Mouse (Mus musculus) heart, embryonic 12.5 days (tissue): ENCODE results near the gene Dip2c. TPM values are rescaled to one million over a fixed set of nuclear protein-coding genes. Genes with fewer than 3 reads are reported as not detected.
A peak's percentile ranks its signal among the peaks of the same experiment; 100 is the strongest.

Experiments
- ATAC-seq: fragments of 200-750 bp; cut with Nextera tagmentation; 2 replicates; pipeline ENCODE4 v1.8.0; 2017; ENCODE audit warnings: moderate TSS enrichment, moderate library complexity; ENCODE audit not compliant: insufficient number of reproducible peaks, low FRiP score
- H3K27ac ChIP-seq: fragments of 300-500 bp; sonication (generic); 2 replicates; pipeline ENCODE4 v1.5.1; 2016; ENCODE audit warnings: mild to moderate bottlenecking, moderate library complexity; ENCODE audit not compliant: poor library complexity, severe bottlenecking
- H3K27me3 ChIP-seq: fragments of 300-500 bp; sonication (generic); replicated peaks from 2 replicates; pipeline ENCODE4 v1.6.1; 2016; ENCODE audit warnings: mild to moderate bottlenecking, moderate library complexity
- H3K36me3 ChIP-seq: fragments of 300-500 bp; sonication (generic); 2 replicates; pipeline ENCODE4 v1.6.1; 2016; ENCODE audit warnings: mild to moderate bottlenecking, moderate library complexity
- H3K4me1 ChIP-seq: fragments of 300-500 bp; sonication (generic); replicated peaks from 2 replicates; pipeline ENCODE4 v1.6.1; 2016; ENCODE audit warnings: mild to moderate bottlenecking
- H3K4me2 ChIP-seq: fragments of 300-500 bp; sonication (generic); 2 replicates; pipeline ENCODE4 v1.6.1; 2016; ENCODE audit warnings: mild to moderate bottlenecking, moderate library complexity
- H3K4me3 ChIP-seq: fragments of 300-500 bp; sonication (generic); 2 replicates; pipeline ENCODE4 v1.5.1; 2016; ENCODE audit warnings: mild to moderate bottlenecking
- H3K9ac ChIP-seq: fragments of 300-500 bp; sonication (generic); 2 replicates; pipeline ENCODE4 v1.6.1; 2016; ENCODE audit warnings: mild to moderate bottlenecking, moderate library complexity
- H3K9me3 ChIP-seq: fragments of 300-500 bp; sonication (generic); replicated peaks from 2 replicates; pipeline ENCODE4 v1.6.1; 2016; ENCODE audit warnings: mild to moderate bottlenecking, moderate library complexity
- WGBS: fragments of 180-500 bp; shearing (Covaris S2); methylation state at CpG from one replicate; pipeline ENCODE4 v1.1.7; 2016; 5-methylcytosine and 5-hydroxymethylcytosine counted together
- polyA plus RNA-seq: library from polyadenylated mRNA; unstranded; fragments of >200 nt; fragmentation: Nextera tagmentation; extraction: Ambion mirVana; gene quantifications from 2 replicates; pipeline ENCODE4 v1.2.1, GENCODE M21; 2016

Dip2c gene
- polyA plus RNA-seq, 1 experiment from 2014 or later, result 8.4 TPM

- ATAC-seq, result no peak
- WGBS, result 47% methylated on average over 1 of the region's 1 CpGs
- Histone ChIP-seq H3K4me3 (no peak overlapping the region), H3K4me2 (no peak overlapping the region), H3K9me3 (no peaks in the 10 kb centered on the region), H3K27me3 (no peaks in the 10 kb centered on the region), H3K9ac (no peak overlapping the region), H3K27ac (peak overlapping the region; percentile 13; the same call in 1 of the 2 replicates), H3K4me1 (peaks cover 32% of the 10 kb centered on the region), H3K36me3 (no peaks in the 10 kb centered on the region)
Observed at GRCm38 (mm10) chr13:9329307-9329915, 53.1 kb downstream of the Dip2c start.

- Histone ChIP-seq H3K9me3 (no peaks in the 10 kb centered on the region), H3K27me3 (no peaks in the 10 kb centered on the region), H3K4me2 (no peak overlapping the region), H3K36me3 (no peaks in the 10 kb centered on the region), H3K4me1 (peaks cover 27% of the 10 kb centered on the region), H3K9ac (no peak overlapping the region), H3K27ac (no peak overlapping the region), H3K4me3 (no peak overlapping the region)
- ATAC-seq, result no peak
Observed at GRCm38 (mm10) chr13:9333187-9333586, 56.9 kb downstream of the Dip2c start.

- Histone ChIP-seq H3K9ac (no peak overlapping the region), H3K27ac (no peak overlapping the region), H3K4me2 (no peak overlapping the region), H3K27me3 (no peaks in the 10 kb centered on the region), H3K4me1 (no peaks in the 10 kb centered on the region), H3K4me3 (no peak overlapping the region), H3K36me3 (no peaks in the 10 kb centered on the region), H3K9me3 (no peaks in the 10 kb centered on the region)
- no peak for ATAC-seq
- 84% methylated on average over 4 of the region's 4 CpGs for WGBS
Observed at GRCm38 (mm10) chr13:9340293-9340692, 64.0 kb downstream of the Dip2c start.

GRCm38 (mm10) chr13:9342696-9343095 is 66.4 kb downstream of the Dip2c start:
- Histone ChIP-seq H3K27ac (no peak overlapping the region), H3K4me1 (no peaks in the 10 kb centered on the region), H3K9ac (no peak overlapping the region), H3K27me3 (no peaks in the 10 kb centered on the region), H3K4me3 (no peak overlapping the region), H3K4me2 (no peak overlapping the region), H3K36me3 (no peaks in the 10 kb centered on the region), H3K9me3 (no peaks in the 10 kb centered on the region)
- ATAC-seq, result no peak
- WGBS, result 87% methylated on average over 1 of the region's 1 CpGs

- no peaks in the 10 kb centered on the region for H3K27me3 ChIP-seq
- ATAC-seq, result no peak
- H3K9me3 ChIP-seq, result no peaks in the 10 kb centered on the region
- H3K27ac ChIP-seq, result no peak overlapping the region
- H3K9ac ChIP-seq, result no peak overlapping the region
- H3K4me3 ChIP-seq, result no peak overlapping the region
- no peak overlapping the region for H3K4me2 ChIP-seq
- 91% methylated on average over 3 of the region's 3 CpGs for WGBS
- no peaks in the 10 kb centered on the region for H3K36me3 ChIP-seq
- peaks cover 23% of the 10 kb centered on the region for H3K4me1 ChIP-seq
Observed at GRCm38 (mm10) chr13:9347448-9347847, 71.1 kb downstream of the Dip2c start.

GRCm38 (mm10) chr13:9350670-9351069 is 74.3 kb downstream of the Dip2c start:
- no peaks in the 10 kb centered on the region for H3K36me3 ChIP-seq
- H3K27me3 ChIP-seq, result no peaks in the 10 kb centered on the region
- peaks cover 26% of the 10 kb centered on the region for H3K4me1 ChIP-seq
- no peaks in the 10 kb centered on the region for H3K9me3 ChIP-seq
- no peak for ATAC-seq
- 0 out of 2 replicates have a peak overlapping the region, but pooled peaks have one; percentile 21 for H3K27ac ChIP-seq
- H3K9ac ChIP-seq, result no peak overlapping the region
- no peak overlapping the region for H3K4me3 ChIP-seq
- no peak overlapping the region for H3K4me2 ChIP-seq
- WGBS, result 60% methylated on average over 2 of the region's 2 CpGs

GRCm38 (mm10) chr13:9353890-9354289 is 77.6 kb downstream of the Dip2c start:
- no peaks in the 10 kb centered on the region for H3K9me3 ChIP-seq
- no peaks in the 10 kb centered on the region for H3K36me3 ChIP-seq
- H3K4me3 ChIP-seq, result no peak overlapping the region
- WGBS, result 89% methylated on average over 1 of the region's 1 CpGs
- H3K9ac ChIP-seq, result no peak overlapping the region
- no peaks in the 10 kb centered on the region for H3K27me3 ChIP-seq
- peaks cover 25% of the 10 kb centered on the region for H3K4me1 ChIP-seq
- no peak for ATAC-seq
- no peak overlapping the region for H3K4me2 ChIP-seq
- no peak overlapping the region for H3K27ac ChIP-seq

GRCm38 (mm10) chr13:9355331-9355730 is 79.0 kb downstream of the Dip2c start:
- Histone ChIP-seq H3K9ac (no peak overlapping the region), H3K4me1 (peaks cover 14% of the 10 kb centered on the region), H3K36me3 (no peaks in the 10 kb centered on the region), H3K27ac (no peak overlapping the region), H3K9me3 (no peaks in the 10 kb centered on the region), H3K27me3 (no peaks in the 10 kb centered on the region), H3K4me2 (no peak overlapping the region), H3K4me3 (no peak overlapping the region)
- ATAC-seq, result no peak
- 74% methylated on average over 4 of the region's 4 CpGs for WGBS

GRCm38 (mm10) chr13:9361457-9361856 is 85.1 kb downstream of the Dip2c start:
- Histone ChIP-seq H3K36me3 (no peaks in the 10 kb centered on the region), H3K27me3 (no peaks in the 10 kb centered on the region), H3K9me3 (no peaks in the 10 kb centered on the region), H3K4me1 (peaks cover 11% of the 10 kb centered on the region; the same call in 1 of the 2 replicates), H3K4me2 (no peak overlapping the region), H3K9ac (no peak overlapping the region), H3K4me3 (no peak overlapping the region), H3K27ac (no peak overlapping the region)
- no peak for ATAC-seq
- 63% methylated on average over 2 of the region's 2 CpGs for WGBS

- Histone ChIP-seq H3K9ac (no peak overlapping the region), H3K36me3 (no peaks in the 10 kb centered on the region), H3K27me3 (no peaks in the 10 kb centered on the region), H3K4me1 (0 out of 2 replicates have a peak, but pooled peaks cover 3% of the 10 kb centered on the region), H3K27ac (no peak overlapping the region), H3K4me2 (no peak overlapping the region), H3K9me3 (no peaks in the 10 kb centered on the region), H3K4me3 (no peak overlapping the region)
- WGBS, result 61% methylated on average over 1 of the region's 1 CpGs
- no peak for ATAC-seq
Observed at GRCm38 (mm10) chr13:9371387-9371786, 95.1 kb downstream of the Dip2c start.

- no peak overlapping the region for H3K27ac ChIP-seq
- peaks cover 5% of the 10 kb centered on the region for H3K4me1 ChIP-seq
- no peak overlapping the region for H3K4me2 ChIP-seq
- 65% methylated on average over 2 of the region's 2 CpGs for WGBS
- H3K9me3 ChIP-seq, result no peaks in the 10 kb centered on the region
- H3K36me3 ChIP-seq, result no peaks in the 10 kb centered on the region
- H3K9ac ChIP-seq, result no peak overlapping the region
- no peak overlapping the region for H3K4me3 ChIP-seq
- no peak for ATAC-seq
- no peaks in the 10 kb centered on the region for H3K27me3 ChIP-seq
Observed at GRCm38 (mm10) chr13:9377130-9377529, 100.8 kb downstream of the Dip2c start.
